Mouse (Mus musculus): Measurements from ENCODE around the gene Ptgfrn. TPM values are rescaled to one million over a fixed set of nuclear protein-coding genes. Genes with fewer than 3 reads are reported as not detected.

Ptgfrn gene
- 32.1 and 33.3 TPM in 2 replicates for total RNA-seq (2021)
- long read RNA-seq, experiment 1, full-length matches to known transcripts, result 4 of 10 reads
- long read RNA-seq, experiment 1, partial matches to known transcripts, result 0 of 10 reads
- long read RNA-seq, experiment 1, other reads (novel, unspliced or antisense), result 6 of 10 reads
- long read RNA-seq, experiment 2, full-length matches to known transcripts, result 1 of 7 reads
- long read RNA-seq, experiment 2, partial matches to known transcripts, result 1 of 7 reads
- long read RNA-seq, experiment 2, other reads (novel, unspliced or antisense), result 5 of 7 reads

DNA sequence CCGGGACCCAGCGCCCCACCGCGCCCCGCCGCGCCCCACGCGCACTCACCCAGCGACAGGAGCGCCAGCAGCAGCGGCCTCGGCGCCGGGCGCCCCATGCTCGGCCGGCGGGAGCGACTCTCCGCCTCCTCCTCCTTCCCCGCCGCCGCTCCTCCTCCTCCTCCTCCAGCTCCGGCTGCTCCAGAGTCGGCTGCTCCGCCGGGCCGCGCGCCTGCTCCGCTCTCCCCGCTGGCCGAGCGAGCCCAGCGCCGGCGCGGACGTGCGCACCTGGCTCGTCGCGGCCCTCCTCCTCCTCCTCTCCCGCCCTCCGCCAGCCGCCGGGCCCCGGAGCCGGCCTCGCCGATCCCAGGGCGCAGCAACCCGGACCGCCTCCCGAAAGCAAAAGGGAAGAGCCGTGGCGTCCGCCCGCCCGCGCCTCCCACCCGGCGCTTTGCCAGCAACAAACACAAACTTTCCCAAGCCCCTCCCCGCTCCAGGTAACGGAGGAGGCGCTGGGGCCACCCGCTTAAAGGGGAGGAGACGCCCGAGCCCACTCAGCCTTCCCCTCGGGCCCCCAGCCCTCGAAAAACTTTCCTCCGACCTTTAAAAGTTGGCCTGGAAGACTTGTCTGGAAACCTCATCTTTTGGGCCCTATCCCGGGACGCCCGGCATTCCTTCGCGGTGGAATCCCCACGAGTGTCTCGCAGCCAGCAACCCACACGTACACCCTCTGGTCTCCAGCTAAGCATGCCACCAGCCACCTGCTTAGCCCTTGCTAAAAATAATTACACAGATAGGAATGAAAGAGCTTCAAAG is at the start of gene Ptgfrn:
TSS of gene Ptgfrn (minus strand) at position 236 of the 795 bp plus-strand sequence.
- DNase-seq, result peak; percentile 81

DNA sequence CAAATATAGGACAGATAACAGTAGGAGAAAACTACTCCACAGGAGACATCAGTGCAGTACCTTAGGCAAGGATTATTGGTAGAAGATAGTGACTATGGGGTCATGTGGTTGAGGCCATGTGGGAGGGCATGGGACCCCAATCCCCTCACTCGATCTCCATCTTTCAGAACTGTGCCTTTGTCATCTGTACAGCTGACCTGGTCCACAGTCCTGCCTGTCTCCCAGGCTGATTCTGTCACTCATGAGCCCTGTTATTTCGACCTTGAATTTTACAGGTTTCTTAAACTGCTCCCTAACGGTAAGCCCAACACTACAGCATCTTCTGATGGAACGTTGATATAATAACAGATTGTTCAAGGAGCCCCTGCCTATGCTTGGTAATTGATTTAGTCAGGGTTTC is 49.6 kb upstream of the Ptgfrn start:
- DNase-seq, result no peak

- no peak for DNase-seq
Measured at GRCm38 (mm10) chr3:101154067-101154466, 44.0 kb upstream of the Ptgfrn start.

DNA sequence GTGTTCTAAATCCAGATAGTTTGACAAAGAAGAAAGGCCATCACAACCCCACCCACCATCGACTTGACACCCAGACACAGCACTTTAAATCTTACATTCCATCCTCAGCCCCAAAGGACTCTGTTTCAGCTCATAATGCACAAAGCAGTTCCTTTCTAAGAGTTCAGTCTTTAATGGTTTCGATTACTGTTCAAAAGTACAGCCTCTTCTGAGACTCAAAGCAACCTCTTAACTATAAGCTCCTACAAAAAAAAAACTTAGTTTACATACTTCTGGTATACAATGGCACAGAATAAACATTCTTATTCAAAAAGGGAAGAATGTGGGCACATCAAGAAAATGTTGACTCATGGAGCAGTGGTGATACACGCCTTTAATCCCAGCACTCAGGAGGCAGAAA is 43.3 kb upstream of the Ptgfrn start:
- no peak for DNase-seq

- DNase-seq, result peak; percentile 18
Measured at GRCm38 (mm10) chr3:101146126-101146772, 36.2 kb upstream of the Ptgfrn start.

DNA sequence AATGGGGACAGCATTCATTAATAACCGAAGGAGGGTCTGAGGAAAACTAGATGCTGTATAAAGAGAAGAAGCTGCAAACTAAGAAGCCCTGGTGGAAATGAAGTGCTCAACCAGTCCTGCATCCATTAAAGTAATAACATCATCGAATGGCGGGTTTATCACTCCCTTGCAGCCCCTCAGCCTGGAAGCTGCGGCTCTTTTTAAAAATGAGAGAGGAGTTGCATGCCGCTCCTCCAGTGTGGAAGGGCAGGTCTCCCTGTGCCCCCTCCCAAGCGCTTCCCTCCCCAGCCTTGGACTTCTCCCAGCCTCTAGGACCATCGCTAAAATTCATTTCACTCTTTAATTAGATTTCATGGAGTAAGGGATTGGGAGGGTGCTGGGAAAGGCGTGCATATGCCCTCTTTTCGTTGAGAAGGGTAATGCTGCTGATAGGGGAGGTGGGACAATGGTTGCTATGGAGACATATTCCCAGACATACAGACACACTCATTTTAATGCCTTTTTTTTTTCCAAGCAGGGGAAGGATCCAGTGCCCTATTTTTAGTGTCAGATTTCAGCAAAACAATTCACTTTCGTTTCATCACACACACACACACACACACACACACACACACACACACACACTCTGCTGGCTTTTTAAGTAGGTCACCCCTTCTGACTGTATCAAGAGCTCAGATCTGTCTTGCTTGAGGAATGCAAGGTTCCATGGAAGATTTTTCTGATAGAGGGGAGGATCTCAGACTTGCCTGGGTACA is 35.4 kb upstream of the Ptgfrn start:
- peak; percentile 66 for DNase-seq

GRCm38 (mm10) chr3:101144366-101144948 is 34.4 kb upstream of the Ptgfrn start:
- peak; percentile 25 for DNase-seq

GRCm38 (mm10) chr3:101143465-101143864 is 33.4 kb upstream of the Ptgfrn start:
- DNase-seq, result no peak

- peak; percentile 63 for DNase-seq
Measured at GRCm38 (mm10) chr3:101141864-101142263, 31.8 kb upstream of the Ptgfrn start.

DNA sequence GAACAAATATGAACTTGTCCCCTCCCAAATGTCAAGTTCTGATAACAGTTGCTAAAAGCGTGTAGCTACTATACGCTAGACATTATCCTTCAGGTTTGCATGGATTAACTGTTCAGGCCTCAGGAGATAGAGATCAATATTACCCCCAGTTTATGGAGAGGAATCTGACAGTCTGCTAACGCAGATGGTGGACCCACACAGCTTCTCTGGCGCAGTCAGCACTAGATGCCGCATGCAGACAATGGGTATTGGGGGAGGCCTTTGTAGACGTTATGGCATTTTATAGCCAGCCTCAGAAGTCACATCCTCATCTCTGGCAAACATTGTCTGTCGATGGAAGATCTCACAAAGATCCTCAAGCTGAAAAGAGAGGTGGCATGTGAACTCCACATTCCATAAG is 29.9 kb upstream of the Ptgfrn start:
- DNase-seq, result no peak

DNA sequence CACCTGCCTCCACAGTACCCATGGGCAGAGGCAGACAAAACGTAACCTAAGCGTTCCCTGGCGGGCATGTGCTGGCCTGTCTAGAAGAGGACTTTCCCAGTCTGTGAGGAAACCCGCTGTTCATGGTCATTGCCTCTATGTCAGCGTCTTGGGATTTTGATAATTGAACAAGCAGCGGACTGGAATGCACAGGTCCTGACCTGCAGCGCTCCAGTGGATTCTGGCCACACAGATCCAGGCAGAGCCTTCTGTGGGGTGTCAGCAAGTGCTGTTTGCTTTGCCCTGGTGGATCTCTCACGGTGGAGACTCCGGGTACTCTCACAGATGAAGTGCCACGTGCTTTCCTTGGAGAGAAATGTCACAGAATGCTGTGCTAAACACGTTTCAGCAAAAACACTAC is 26.4 kb upstream of the Ptgfrn start:
- DNase-seq, result peak; percentile 10

- DNase-seq, result no peak
Measured at GRCm38 (mm10) chr3:101134861-101135260, 24.8 kb upstream of the Ptgfrn start.

DNA sequence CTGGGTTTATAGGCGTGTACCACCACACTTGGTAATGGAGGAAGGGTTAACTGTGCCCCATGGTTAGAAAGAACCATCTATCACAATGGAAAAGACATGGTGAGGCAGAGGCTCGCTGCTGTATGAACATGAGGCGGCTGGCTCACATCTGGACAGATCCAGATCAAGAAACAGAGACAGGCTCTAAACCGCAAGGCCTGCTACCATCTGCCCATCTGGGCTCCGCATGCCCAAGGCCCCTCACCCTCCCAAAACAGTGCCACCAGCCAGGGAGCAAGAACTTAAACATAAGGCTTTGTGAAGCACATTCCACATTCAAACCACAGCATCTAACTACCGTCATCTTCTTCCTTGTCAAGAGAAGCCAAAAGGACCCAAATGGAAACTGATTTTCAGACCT is 22.9 kb upstream of the Ptgfrn start:
- no peak for DNase-seq

DNA sequence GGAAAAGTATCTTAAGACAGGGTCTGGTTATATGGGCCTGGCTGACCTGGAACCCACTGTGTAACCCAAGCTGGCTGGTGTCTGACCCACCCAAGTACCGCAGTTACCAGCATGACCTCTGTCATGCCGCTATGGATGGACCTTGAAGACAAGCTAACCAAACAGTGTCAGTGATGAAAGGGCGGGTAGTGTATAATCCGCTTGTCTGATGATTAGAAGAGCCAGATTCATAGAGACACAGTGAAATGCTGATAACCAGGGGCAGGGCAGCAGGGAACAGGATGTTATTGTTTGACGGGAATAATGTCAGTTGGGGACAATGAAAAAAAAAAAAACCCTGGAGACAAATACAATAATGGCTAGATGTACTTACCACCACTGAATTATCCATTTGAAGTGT is 21.7 kb upstream of the Ptgfrn start:
- no peak for DNase-seq

DNA sequence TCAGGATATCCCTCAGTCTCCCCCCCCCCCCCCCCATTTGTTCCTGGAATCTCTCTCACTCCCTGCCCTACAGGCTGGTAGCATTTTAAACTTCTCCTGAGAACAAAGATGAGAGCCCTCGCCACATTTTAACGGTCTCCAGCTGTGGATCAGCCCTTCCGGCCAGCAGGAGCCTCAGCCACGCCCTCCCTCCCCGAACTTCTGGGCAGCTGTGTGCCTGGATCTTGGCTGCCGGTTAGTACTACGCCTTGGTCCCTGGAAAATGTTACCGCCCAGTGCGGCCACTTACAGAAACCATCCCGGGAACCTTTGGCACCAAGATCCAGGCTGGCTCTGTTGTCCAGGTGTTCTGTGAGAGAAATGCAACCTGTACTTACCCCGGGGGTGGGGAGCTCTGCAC is 20.4 kb upstream of the Ptgfrn start:
- DNase-seq, result peak; percentile 64

- DNase-seq, result no peak
Measured at GRCm38 (mm10) chr3:101129620-101130019, 19.5 kb upstream of the Ptgfrn start.

- no peak for DNase-seq
Measured at GRCm38 (mm10) chr3:101129090-101129489, 19.0 kb upstream of the Ptgfrn start.

DNA sequence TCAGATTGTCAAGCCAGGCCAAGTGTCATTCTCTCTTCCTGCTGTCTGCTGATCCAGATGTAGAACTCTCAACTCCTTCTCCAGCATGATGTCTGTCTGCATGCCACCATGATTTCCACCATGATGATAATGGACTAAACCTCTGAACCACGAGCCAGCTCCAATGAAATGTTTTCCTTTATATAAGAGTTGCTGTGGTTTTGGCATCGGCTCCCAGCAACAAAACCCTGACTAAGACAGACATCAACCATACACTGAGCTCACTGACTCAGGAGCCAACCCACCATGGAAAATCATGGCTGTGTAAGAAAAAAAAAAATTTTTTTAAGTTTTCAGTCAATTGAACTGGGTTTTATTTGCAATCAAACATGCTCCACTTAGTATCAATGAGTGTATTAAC is 17.7 kb upstream of the Ptgfrn start:
- DNase-seq, result no peak

GRCm38 (mm10) chr3:101124716-101125115 is 14.6 kb upstream of the Ptgfrn start:
- no peak for DNase-seq

GRCm38 (mm10) chr3:101122479-101122878 is 12.4 kb upstream of the Ptgfrn start:
- peak; percentile 27 for DNase-seq

DNA sequence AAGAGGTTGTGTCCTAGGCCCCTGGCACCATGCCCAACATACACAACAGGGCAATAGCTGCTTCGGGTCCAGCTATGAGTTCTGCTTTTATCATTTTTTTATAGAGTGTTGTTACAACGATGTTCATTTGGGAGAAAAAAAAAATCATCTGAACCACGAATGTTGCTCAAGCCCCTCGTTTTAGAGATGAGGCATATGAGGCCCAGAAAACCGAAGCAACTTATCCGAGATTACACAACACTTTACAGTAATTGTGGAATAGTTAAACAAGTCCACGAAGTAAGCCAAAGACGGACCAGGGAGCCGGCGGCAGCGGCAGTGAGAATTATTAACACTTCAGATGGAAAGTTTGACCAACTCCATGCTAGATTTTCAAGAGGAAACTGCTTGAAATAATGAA is 7.7 kb upstream of the Ptgfrn start:
- DNase-seq, result no peak

DNA sequence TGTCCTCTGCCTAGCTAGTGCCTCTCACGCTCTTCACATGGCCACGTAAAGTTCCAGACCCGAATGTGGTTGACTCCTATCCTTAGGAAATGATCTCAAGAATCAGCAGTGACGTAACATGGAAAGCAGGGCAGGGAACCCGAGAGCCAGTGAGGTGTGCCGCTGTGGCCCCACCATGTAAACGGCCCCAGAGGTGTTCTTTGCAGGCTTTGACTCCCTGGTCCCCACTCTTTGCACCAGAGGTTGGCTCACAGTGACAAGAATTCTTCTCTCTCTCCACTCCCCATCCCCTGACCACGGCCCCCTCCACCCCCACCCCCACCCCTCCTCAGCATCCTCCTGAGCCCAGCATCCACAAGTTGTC is 7.3 kb upstream of the Ptgfrn start:
- no peak for DNase-seq
